Mouse (Mus musculus) limb, embryonic 13.5 days (tissue): ENCODE measurements around the gene B3glct. TPM values are rescaled to one million over a fixed set of nuclear protein-coding genes. Genes with fewer than 3 reads are reported as not detected.

Experiments used
- ATAC-seq: fragments of 200-750 bp; cut with Nextera tagmentation; 2 replicates; pipeline ENCODE4 v1.8.0; 2017; ENCODE audit warnings: low read depth, moderate number of reproducible peaks, moderate TSS enrichment; ENCODE audit not compliant: low FRiP score
- H3K27ac ChIP-seq: fragments of 300-500 bp; sonication (generic); 2 replicates; pipeline ENCODE4 v1.5.1; 2015; ENCODE audit warnings: inconsistent platforms, mild to moderate bottlenecking, moderate library complexity
- H3K27me3 ChIP-seq: fragments of 300-500 bp; sonication (generic); 2 replicates; pipeline ENCODE4 v1.6.1; 2015; ENCODE audit warnings: mild to moderate bottlenecking, inconsistent platforms
- H3K36me3 ChIP-seq: fragments of 300-500 bp; sonication (generic); 2 replicates; pipeline ENCODE4 v1.6.1; 2015; ENCODE audit warnings: inconsistent platforms, mild to moderate bottlenecking, moderate library complexity
- H3K4me1 ChIP-seq: fragments of 300-500 bp; sonication (generic); 2 replicates; pipeline ENCODE4 v1.6.1; 2015; ENCODE audit warnings: inconsistent platforms
- H3K4me2 ChIP-seq: fragments of 300-500 bp; sonication (generic); replicated peaks from 2 replicates; pipeline ENCODE4 v1.6.1; 2015; ENCODE audit warnings: inconsistent platforms, mild to moderate bottlenecking, moderate library complexity
- H3K4me3 ChIP-seq: fragments of 300-500 bp; sonication (generic); 2 replicates; pipeline ENCODE4 v1.5.1; 2015; ENCODE audit warnings: moderate library complexity, mild to moderate bottlenecking, inconsistent platforms
- H3K9ac ChIP-seq: fragments of 300-500 bp; sonication (generic); 2 replicates; pipeline ENCODE4 v1.6.1; 2015; ENCODE audit warnings: mild to moderate bottlenecking, inconsistent platforms
- H3K9me3 ChIP-seq: fragments of 300-500 bp; sonication (generic); 2 replicates; pipeline ENCODE4 v1.6.1; 2016; ENCODE audit warnings: inconsistent platforms
- WGBS: fragments of 180-500 bp; shearing (Covaris S2); methylation state at CpG from one replicate; pipeline ENCODE4 v1.1.7; 2015; 5-methylcytosine and 5-hydroxymethylcytosine counted together
- polyA plus RNA-seq: library from polyadenylated mRNA; unstranded; fragments of >200 nt; fragmentation: Nextera tagmentation; extraction: Ambion mirVana; gene quantifications from 2 replicates; pipeline ENCODE4 v1.2.1, GENCODE M21; 2015

Gene B3glct
- polyA plus RNA-seq, 1 experiment from 2014 or later, result 15.6 TPM

GRCm38 (mm10) chr5:149648895-149649406 is 29.1 kb upstream of the B3glct start:
- no peak overlapping the region for H3K9ac ChIP-seq
- WGBS, result 72% methylated on average over 6 of the region's 6 CpGs
- no peak for ATAC-seq

GRCm38 (mm10) chr5:149649499-149650178 is 28.4 kb upstream of the B3glct start:
- Histone ChIP-seq H3K36me3 (no peaks in the 10 kb centered on the region), H3K9me3 (no peaks in the 10 kb centered on the region), H3K4me2 (no peak overlapping the region), H3K9ac (no peak overlapping the region), H3K27ac (no peak overlapping the region), H3K4me3 (no peak overlapping the region), H3K27me3 (no peaks in the 10 kb centered on the region), H3K4me1 (peaks cover 8% of the 10 kb centered on the region; the same call in 1 of the 2 replicates)
- 81% methylated on average over 14 of the region's 14 CpGs for WGBS
- ATAC-seq, result no peak

More at GRCm38 (mm10) chr5:149648895-149649406, 29.1 kb upstream of the B3glct start:
- peaks cover 8% of the 10 kb centered on the region; the same call in 1 of the 2 replicates for H3K4me1 ChIP-seq
- no peak overlapping the region for H3K27ac ChIP-seq
- H3K9me3 ChIP-seq, result no peaks in the 10 kb centered on the region
- no peaks in the 10 kb centered on the region for H3K27me3 ChIP-seq
- H3K4me2 ChIP-seq, result no peak overlapping the region
- no peak overlapping the region for H3K4me3 ChIP-seq
- no peaks in the 10 kb centered on the region for H3K36me3 ChIP-seq

GRCm38 (mm10) chr5:149650179-149650553 is 27.9 kb upstream of the B3glct start:
- no peak for ATAC-seq
- Histone ChIP-seq H3K27me3 (no peaks in the 10 kb centered on the region), H3K36me3 (no peaks in the 10 kb centered on the region), H3K9ac (no peak overlapping the region), H3K4me1 (peaks cover 8% of the 10 kb centered on the region; the same call in 1 of the 2 replicates), H3K4me2 (no peak overlapping the region), H3K27ac (no peak overlapping the region), H3K9me3 (no peaks in the 10 kb centered on the region), H3K4me3 (no peak overlapping the region)
- WGBS, result 62% methylated on average over 4 of the region's 4 CpGs

GRCm38 (mm10) chr5:149655636-149656035 is 22.4 kb upstream of the B3glct start:
- no peaks in the 10 kb centered on the region for H3K4me1 ChIP-seq
- no peak overlapping the region for H3K27ac ChIP-seq
- no peak overlapping the region for H3K4me3 ChIP-seq
- no peak for ATAC-seq
- H3K9me3 ChIP-seq, result no peaks in the 10 kb centered on the region
- H3K4me2 ChIP-seq, result no peak overlapping the region
- H3K36me3 ChIP-seq, result no peaks in the 10 kb centered on the region
- H3K9ac ChIP-seq, result no peak overlapping the region
- WGBS, result 85% methylated on average over 9 of the region's 9 CpGs
- no peaks in the 10 kb centered on the region for H3K27me3 ChIP-seq

GRCm38 (mm10) chr5:149658022-149658421 is 20.0 kb upstream of the B3glct start:
- Histone ChIP-seq H3K27ac (no peak overlapping the region), H3K4me2 (no peak overlapping the region), H3K9me3 (peaks cover 7% of the 10 kb centered on the region), H3K4me1 (no peaks in the 10 kb centered on the region), H3K36me3 (no peaks in the 10 kb centered on the region), H3K9ac (no peak overlapping the region), H3K4me3 (no peak overlapping the region), H3K27me3 (no peaks in the 10 kb centered on the region)
- no peak for ATAC-seq
- WGBS, result 63% methylated on average over 3 of the region's 3 CpGs

GRCm38 (mm10) chr5:149658741-149659413 is 19.2 kb upstream of the B3glct start:
- ATAC-seq, result no peak
- no peak overlapping the region for H3K4me2 ChIP-seq

GRCm38 (mm10) chr5:149659414-149659780 is 18.6 kb upstream of the B3glct start:
- H3K27ac ChIP-seq, result no peak overlapping the region
- no peak overlapping the region for H3K4me2 ChIP-seq
- H3K27me3 ChIP-seq, result no peaks in the 10 kb centered on the region
- peaks cover 7% of the 10 kb centered on the region for H3K9me3 ChIP-seq
- 67% methylated on average over 9 of the region's 9 CpGs for WGBS
- no peak overlapping the region for H3K4me3 ChIP-seq
- no peaks in the 10 kb centered on the region for H3K4me1 ChIP-seq
- no peak overlapping the region for H3K9ac ChIP-seq
- no peaks in the 10 kb centered on the region for H3K36me3 ChIP-seq
- no peak for ATAC-seq

More at GRCm38 (mm10) chr5:149658741-149659413, 19.2 kb upstream of the B3glct start:
- Histone ChIP-seq H3K27me3 (no peaks in the 10 kb centered on the region), H3K9me3 (peaks cover 7% of the 10 kb centered on the region), H3K9ac (no peak overlapping the region), H3K4me3 (no peak overlapping the region), H3K36me3 (no peaks in the 10 kb centered on the region), H3K27ac (no peak overlapping the region), H3K4me1 (no peaks in the 10 kb centered on the region)
- 64% methylated on average over 9 of the region's 9 CpGs for WGBS

GRCm38 (mm10) chr5:149661428-149661827 is 16.6 kb upstream of the B3glct start:
- Histone ChIP-seq H3K4me3 (no peak overlapping the region), H3K27me3 (no peaks in the 10 kb centered on the region), H3K9ac (no peak overlapping the region), H3K36me3 (no peaks in the 10 kb centered on the region), H3K4me2 (no peak overlapping the region), H3K4me1 (no peaks in the 10 kb centered on the region), H3K9me3 (peaks cover 7% of the 10 kb centered on the region), H3K27ac (no peak overlapping the region)
- no peak for ATAC-seq
- WGBS, result 92% methylated on average over 6 of the region's 6 CpGs

GRCm38 (mm10) chr5:149662980-149663379 is 15.1 kb upstream of the B3glct start:
- no peak overlapping the region for H3K4me2 ChIP-seq
- H3K27ac ChIP-seq, result no peak overlapping the region
- no peaks in the 10 kb centered on the region for H3K27me3 ChIP-seq
- ATAC-seq, result no peak
- peaks cover 7% of the 10 kb centered on the region for H3K9me3 ChIP-seq
- no peak overlapping the region for H3K4me3 ChIP-seq
- WGBS, result 93% methylated on average over 6 of the region's 6 CpGs
- no peaks in the 10 kb centered on the region for H3K36me3 ChIP-seq
- no peaks in the 10 kb centered on the region for H3K4me1 ChIP-seq
- no peak overlapping the region for H3K9ac ChIP-seq

GRCm38 (mm10) chr5:149663417-149663816 is 14.6 kb upstream of the B3glct start:
- 86% methylated on average over 5 of the region's 5 CpGs for WGBS
- Histone ChIP-seq H3K27me3 (no peaks in the 10 kb centered on the region), H3K4me1 (no peaks in the 10 kb centered on the region), H3K36me3 (no peaks in the 10 kb centered on the region), H3K4me3 (no peak overlapping the region), H3K9me3 (peaks cover 7% of the 10 kb centered on the region), H3K4me2 (no peak overlapping the region), H3K27ac (no peak overlapping the region), H3K9ac (no peak overlapping the region)
- no peak for ATAC-seq

- no peak overlapping the region for H3K27ac ChIP-seq
- H3K36me3 ChIP-seq, result no peaks in the 10 kb centered on the region
- no peak overlapping the region for H3K9ac ChIP-seq
- H3K4me3 ChIP-seq, result no peak overlapping the region
- H3K4me1 ChIP-seq, result peaks cover 41% of the 10 kb centered on the region
- no peak for ATAC-seq
- 0 out of 2 replicates have a peak, but pooled peaks cover 3% of the 10 kb centered on the region for H3K27me3 ChIP-seq
- no peaks in the 10 kb centered on the region for H3K9me3 ChIP-seq
- WGBS, result 85% methylated on average over 3 of the region's 3 CpGs
- no peak overlapping the region for H3K4me2 ChIP-seq
These were observed 834 bp upstream of the B3glct start for GRCm38 (mm10) chr5:149677196-149677595.

GRCm38 (mm10) chr5:149678990-149679348 is 939 bp downstream of the B3glct start:
- Histone ChIP-seq H3K9me3 (no peaks in the 10 kb centered on the region), H3K4me2 (peak overlapping the region; percentile 95), H3K36me3 (no peaks in the 10 kb centered on the region), H3K4me1 (peaks cover 33% of the 10 kb centered on the region), H3K27ac (no peak overlapping the region), H3K9ac (peak overlapping the region; percentile 89), H3K4me3 (peak overlapping the region; percentile 75), H3K27me3 (0 out of 2 replicates have a peak, but pooled peaks cover 3% of the 10 kb centered on the region)
- peak; percentile 30; the same call in 1 of the 2 replicates for ATAC-seq
- 1% methylated on average over 15 of the region's 15 CpGs for WGBS
